Mouse (Mus musculus) testis, adult 2 months (tissue): ENCODE measurements around the gene Cys1.

Experiments used
- CTCF ChIP-seq: fragments of 200-500 bp; IDR thresholded peaks from 2 replicates; pipeline ENCODE4 v1.5.1; 2012; ENCODE audit warnings: low read depth, mild to moderate bottlenecking, inconsistent platforms, low read length, moderate library complexity; ENCODE audit not compliant: control insufficient read depth, insufficient read depth, insufficient replicate concordance
- POLR2A ChIP-seq: fragments of 200-500 bp; IDR thresholded peaks from 2 replicates; pipeline ENCODE4 v1.6.1; 2012; ENCODE audit warnings: low read depth, mild to moderate bottlenecking, inconsistent platforms, low read length, moderate library complexity; ENCODE audit not compliant: control insufficient read depth

- TF ChIP-seq CTCF = no peak
- TF ChIP-seq POLR2A = no peak
Observed at GRCm38 (mm10) chr12:24659923-24660322, 21.7 kb downstream of the Cys1 start.
